Mouse (Mus musculus) embryonic stem cell, embryonic (primary cell): ENCODE results near the gene Ube2u.

Experiments used
- CTCF ChIA-PET, 4 experiments: fragments of 300-600 bp in 2 of 4; fragments of 350-600 bp in 2 of 4; sonication (Branson Sonifier 250); formaldehyde crosslinking; loops; one replicate each; lab custom pipeline; 2022; ENCODE audit warnings: inconsistent platforms in 2 of 4; lab: Charles Lee
- POLR2A ChIA-PET, 4 experiments: fragments of 300-600 bp in 2 of 4; fragments of 350-600 bp in 2 of 4; sonication (Branson Sonifier 250); formaldehyde crosslinking; loops; one replicate each; lab custom pipeline; 2022; ENCODE audit warnings: antibody characterized with exemption in 4 of 4, inconsistent platforms in 1 of 4; lab: Charles Lee

The Ube2u gene

DNA sequence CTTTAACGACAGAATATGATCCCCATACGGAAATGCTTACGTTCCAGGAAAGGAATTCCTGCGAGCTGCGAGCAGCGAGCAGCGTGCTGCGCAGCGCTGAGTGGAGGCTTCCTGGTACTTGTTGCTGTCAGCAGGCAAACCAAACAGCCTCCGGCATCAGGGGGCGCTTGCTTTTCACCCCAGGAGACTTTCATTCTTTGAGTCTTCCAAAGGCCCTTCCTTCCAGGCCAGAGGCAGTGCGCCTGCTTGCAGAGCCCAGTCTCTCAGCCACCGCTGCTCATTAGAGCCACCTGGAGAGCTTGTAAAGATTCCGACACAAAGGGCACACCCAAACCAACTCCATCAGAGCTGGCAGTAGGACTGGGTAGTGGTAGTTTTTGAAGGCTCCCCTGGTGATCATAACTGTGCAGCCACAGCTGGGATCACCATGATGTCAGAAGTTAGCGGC lies 48.9 kb downstream of the Ube2u start:
- POLR2A ChIA-PET: no interaction called here
- CTCF ChIA-PET: interaction anchor here in 2 of 4 experiments (0.7 to 1.0 kb wide), 2 partner anchors 9 to 1213 kb away, joined by 3 to 5 read pairs; no protein-coding TSS in a partner anchor

DNA sequence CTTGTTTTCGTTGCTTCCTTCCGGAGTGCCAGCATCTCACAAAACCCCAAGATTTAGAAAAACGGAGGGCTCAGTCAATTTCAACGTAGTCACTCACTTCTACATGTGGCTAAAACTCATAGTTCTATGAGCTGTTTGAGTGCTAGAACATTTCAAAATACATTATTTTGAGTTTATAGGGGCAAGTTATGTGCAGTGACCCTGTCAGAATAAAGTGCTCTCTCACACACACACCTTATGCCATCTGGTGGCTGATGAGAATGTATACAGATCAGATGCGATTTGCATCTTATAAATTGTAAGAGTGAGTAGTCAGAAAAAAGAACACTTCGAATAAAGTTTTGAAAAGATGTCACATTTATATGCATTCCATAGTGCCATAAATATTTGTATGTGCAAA lies 55.0 kb downstream of the Ube2u start:
- ChIA-PET CTCF (interaction anchor here in 1 of 4 experiments (0.6 kb wide), 1 partner anchor 108 kb away, joined by 3 read pairs; no protein-coding TSS in a partner anchor), POLR2A (no interaction called here)

- POLR2A ChIA-PET: interaction anchor here in 1 of 4 experiments (0.6 kb wide), 2 partner anchors 123 to 554 kb away, joined by 4 to 5 read pairs; no protein-coding TSS in a partner anchor
- CTCF ChIA-PET: interaction anchor here in 1 of 4 experiments (0.6 kb wide), 1 partner anchor 440 kb away, joined by 6 read pairs; no protein-coding TSS in a partner anchor
Observed at GRCm38 (mm10) chr4:100534946-100535345, 56.3 kb downstream of the Ube2u start.

DNA sequence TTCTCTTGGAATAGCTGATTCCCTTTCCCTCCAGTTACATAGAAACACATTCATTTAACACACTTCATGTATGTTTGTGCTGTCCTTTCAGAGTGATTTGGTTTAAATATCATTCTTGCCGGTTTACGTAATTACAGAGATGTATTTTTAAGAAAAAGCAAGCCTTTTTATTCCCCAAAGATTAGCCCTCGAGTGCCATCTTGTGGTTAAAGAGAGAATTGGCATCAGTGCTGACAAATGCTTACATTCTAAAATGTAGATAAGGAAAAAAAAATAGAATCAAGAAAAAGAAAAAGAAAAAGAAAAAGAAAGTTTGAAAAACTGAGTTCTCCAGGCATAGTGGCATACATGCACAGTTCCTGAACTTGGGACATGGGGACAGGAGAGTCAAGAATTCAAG lies 59.2 kb downstream of the Ube2u start:
- ChIA-PET CTCF (interaction anchor here in 2 of 4 experiments (0.6 to 1.6 kb wide), 2 partner anchors 366 to 509 kb away, joined by 3 to 4 read pairs; no protein-coding TSS in a partner anchor), POLR2A (no interaction called here)

DNA sequence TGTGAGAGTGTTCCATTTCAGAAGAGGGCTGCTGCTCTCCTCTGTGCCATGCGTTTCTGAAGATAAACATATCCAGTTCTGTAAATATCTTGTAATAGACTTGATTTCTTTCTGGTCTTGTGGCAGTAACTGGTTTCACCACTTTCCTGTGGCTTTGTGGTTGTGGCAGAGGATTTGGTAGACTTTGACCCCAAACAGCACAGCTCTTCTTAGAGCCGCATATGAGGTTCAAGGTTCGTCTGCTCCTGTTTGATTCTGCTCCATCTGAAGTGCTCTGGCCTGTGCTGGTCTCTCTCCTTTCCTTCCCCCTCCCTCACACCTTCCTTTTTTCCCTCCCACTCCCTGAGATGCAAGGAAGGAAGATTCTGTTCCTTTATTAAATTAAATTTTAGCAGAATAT lies 60.8 kb downstream of the Ube2u start:
- POLR2A ChIA-PET: no interaction called here
- CTCF ChIA-PET: interaction anchor here in 1 of 4 experiments (0.5 to 1.2 kb wide), 2 partner anchors 442 to 531 kb away, joined by 3 read pairs; no protein-coding TSS in a partner anchor

DNA sequence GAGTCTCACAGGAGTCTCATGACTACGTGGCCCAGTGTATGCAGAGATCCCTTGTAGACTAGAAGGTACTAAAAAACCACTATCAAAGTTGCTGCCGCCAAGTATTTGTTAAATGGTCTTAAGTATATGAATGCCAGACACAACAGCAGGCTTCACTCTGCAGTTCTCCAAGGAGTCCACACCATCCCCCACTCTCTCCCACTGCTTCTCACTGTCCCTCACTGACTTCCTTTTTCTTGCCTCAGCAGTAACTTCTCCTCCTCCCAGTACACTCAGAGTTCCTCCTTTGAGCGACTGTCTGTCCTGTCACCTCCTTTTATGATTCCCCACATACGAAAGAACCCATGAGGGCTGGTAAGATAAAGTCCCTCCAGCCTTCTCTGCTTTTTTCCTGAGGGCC lies 69.3 kb downstream of the Ube2u start:
- ChIA-PET CTCF (no interaction called here), POLR2A (no interaction called here)

DNA sequence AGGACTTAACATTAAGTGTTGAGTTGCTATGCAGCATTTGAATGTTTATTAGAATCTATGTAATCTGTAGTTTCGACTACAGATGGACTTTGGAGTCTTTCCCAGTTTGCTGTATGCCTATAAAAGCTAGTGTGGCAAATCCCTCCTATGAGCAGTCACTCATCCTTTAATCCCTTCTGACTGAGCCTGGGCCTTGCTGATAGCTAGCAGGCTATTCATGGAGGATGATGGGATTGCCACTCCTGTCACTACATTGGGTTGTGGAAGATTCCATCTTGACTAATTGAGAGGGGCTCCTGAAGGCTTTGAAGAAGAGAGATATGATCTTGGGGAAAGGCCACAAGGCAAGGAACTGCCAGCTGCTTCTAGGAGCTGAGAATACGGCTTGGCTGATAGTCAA lies 74.6 kb downstream of the Ube2u start:
- ChIA-PET POLR2A (no interaction called here), CTCF (no interaction called here)

DNA sequence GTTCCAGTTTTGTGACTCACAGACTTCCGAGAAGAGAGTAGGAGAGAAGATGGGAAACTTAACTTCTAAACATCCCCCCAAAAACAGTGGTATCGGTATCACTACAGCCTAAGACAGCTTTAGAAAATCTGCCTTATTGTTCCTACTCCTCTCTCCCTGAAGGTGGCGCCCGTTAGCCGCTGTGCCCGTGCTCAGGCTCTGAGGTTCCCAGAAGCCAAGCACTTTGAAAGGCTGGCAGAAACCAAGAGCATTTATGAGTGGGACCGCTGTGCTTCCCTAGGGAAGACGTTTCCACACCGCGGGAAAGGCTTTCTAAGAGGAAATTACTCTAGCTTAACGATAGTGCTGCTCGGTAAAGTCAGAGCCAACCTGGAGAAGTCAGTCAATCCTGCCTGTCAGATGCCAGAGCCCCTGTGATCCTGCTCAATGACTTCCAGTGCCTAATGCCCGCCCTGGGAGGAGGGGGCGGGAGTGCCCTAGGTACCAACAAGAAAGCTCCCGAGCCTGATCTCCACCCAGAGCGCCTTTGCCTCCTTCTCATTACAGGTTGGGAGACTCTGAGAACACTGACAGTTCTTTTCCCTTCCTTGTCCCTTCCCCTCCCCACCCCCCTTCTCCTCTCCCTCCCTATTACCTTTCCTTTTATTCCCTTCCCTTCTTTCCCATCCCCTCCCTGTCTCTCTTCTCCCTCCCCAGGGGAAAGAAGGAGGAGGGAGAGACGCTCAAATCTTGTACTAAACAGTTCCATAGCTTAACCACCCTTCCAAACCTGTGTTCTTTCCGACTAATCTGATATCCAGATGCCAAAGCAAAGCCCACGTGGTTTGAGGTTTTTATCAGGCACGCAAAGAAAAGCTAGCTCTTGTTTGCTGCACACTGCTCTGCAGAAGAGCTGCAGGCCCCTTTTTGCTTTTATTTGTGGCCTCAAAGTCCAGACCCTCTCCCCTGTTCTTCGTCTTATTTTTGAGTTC lies 109.9 kb downstream of the Ube2u start:
- POLR2A ChIA-PET: no interaction called here
- CTCF ChIA-PET: interaction anchor here (0.5 to 1.3 kb wide), 10 partner anchors 9 to 913 kb away, joined by 3 to 7 read pairs (median 3); no protein-coding TSS in a partner anchor

DNA sequence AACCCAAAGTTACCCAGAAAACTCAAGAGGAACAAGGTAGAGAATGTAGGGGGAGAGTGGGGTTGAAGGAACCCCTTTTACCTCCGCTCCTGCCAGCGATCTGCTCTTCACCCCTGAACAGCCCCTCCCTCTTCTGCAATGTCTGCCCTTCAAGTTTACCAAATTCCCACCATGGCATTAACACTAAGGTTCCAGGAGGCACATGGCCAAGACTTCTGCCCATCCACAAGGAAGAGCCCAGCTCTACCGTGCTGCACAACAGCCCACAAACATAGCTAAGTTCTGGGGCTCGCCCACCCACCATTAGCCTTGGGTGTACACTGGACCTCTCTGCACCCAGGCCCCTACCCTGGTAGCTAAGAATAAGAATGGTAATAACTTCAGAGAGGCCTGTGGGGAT lies 117.1 kb downstream of the Ube2u start:
- ChIA-PET CTCF (interaction anchor here in 1 of 4 experiments (0.6 kb wide), 1 partner anchor 724 kb away, joined by 3 read pairs; no protein-coding TSS in a partner anchor), POLR2A (interaction anchor here in 1 of 4 experiments (0.5 kb wide), 1 partner anchor 28 kb away, joined by 3 read pairs; no protein-coding TSS in a partner anchor)

GRCm38 (mm10) chr4:100596630-100597029 lies 118.0 kb downstream of the Ube2u start:
- CTCF ChIA-PET: interaction anchor here in 1 of 4 experiments (0.6 kb wide), 1 partner anchor 497 kb away, joined by 7 read pairs; no protein-coding TSS in a partner anchor

GRCm38 (mm10) chr4:100597049-100597448 lies 118.4 kb downstream of the Ube2u start:
- CTCF ChIA-PET: interaction anchor here in 1 of 4 experiments (0.8 kb wide), 1 partner anchor 9 kb away, joined by 3 read pairs; no protein-coding TSS in a partner anchor

More at GRCm38 (mm10) chr4:100596630-100597029, 118.0 kb downstream of the Ube2u start:
- POLR2A ChIA-PET: no interaction called here

More at GRCm38 (mm10) chr4:100597049-100597448, 118.4 kb downstream of the Ube2u start:
- POLR2A ChIA-PET: interaction anchor here in 1 of 4 experiments (0.6 kb wide), 1 partner anchor 666 kb away, joined by 3 read pairs; no protein-coding TSS in a partner anchor
